Mouse (Mus musculus) limb, embryonic 13.5 days (tissue): ENCODE data around the gene Adat1. TPM values are rescaled to one million over a fixed set of nuclear protein-coding genes. Genes with fewer than 3 reads are reported as not detected.
A peak's percentile ranks its signal among the peaks of the same experiment; 100 is the strongest.

Experiments used
- ATAC-seq: fragments of 200-750 bp; cut with Nextera tagmentation; 2 replicates; pipeline ENCODE4 v1.8.0; 2017; ENCODE audit warnings: low read depth, moderate number of reproducible peaks, moderate TSS enrichment; ENCODE audit not compliant: low FRiP score
- H3K27ac ChIP-seq: fragments of 300-500 bp; sonication (generic); 2 replicates; pipeline ENCODE4 v1.5.1; 2015; ENCODE audit warnings: inconsistent platforms, mild to moderate bottlenecking, moderate library complexity
- H3K27me3 ChIP-seq: fragments of 300-500 bp; sonication (generic); 2 replicates; pipeline ENCODE4 v1.6.1; 2015; ENCODE audit warnings: mild to moderate bottlenecking, inconsistent platforms
- H3K36me3 ChIP-seq: fragments of 300-500 bp; sonication (generic); 2 replicates; pipeline ENCODE4 v1.6.1; 2015; ENCODE audit warnings: inconsistent platforms, mild to moderate bottlenecking, moderate library complexity
- H3K4me1 ChIP-seq: fragments of 300-500 bp; sonication (generic); 2 replicates; pipeline ENCODE4 v1.6.1; 2015; ENCODE audit warnings: inconsistent platforms
- H3K4me2 ChIP-seq: fragments of 300-500 bp; sonication (generic); replicated peaks from 2 replicates; pipeline ENCODE4 v1.6.1; 2015; ENCODE audit warnings: inconsistent platforms, mild to moderate bottlenecking, moderate library complexity
- H3K4me3 ChIP-seq: fragments of 300-500 bp; sonication (generic); 2 replicates; pipeline ENCODE4 v1.5.1; 2015; ENCODE audit warnings: moderate library complexity, mild to moderate bottlenecking, inconsistent platforms
- H3K9ac ChIP-seq: fragments of 300-500 bp; sonication (generic); 2 replicates; pipeline ENCODE4 v1.6.1; 2015; ENCODE audit warnings: mild to moderate bottlenecking, inconsistent platforms
- H3K9me3 ChIP-seq: fragments of 300-500 bp; sonication (generic); 2 replicates; pipeline ENCODE4 v1.6.1; 2016; ENCODE audit warnings: inconsistent platforms
- WGBS: fragments of 180-500 bp; shearing (Covaris S2); methylation state at CpG from one replicate; pipeline ENCODE4 v1.1.7; 2015; 5-methylcytosine and 5-hydroxymethylcytosine counted together
- polyA plus RNA-seq: library from polyadenylated mRNA; unstranded; fragments of >200 nt; fragmentation: Nextera tagmentation; extraction: Ambion mirVana; gene quantifications from 2 replicates; pipeline ENCODE4 v1.2.1, GENCODE M21; 2015

Adat1 gene
- polyA plus RNA-seq, 1 experiment from 2014 or later, result 12.1 TPM

DNA sequence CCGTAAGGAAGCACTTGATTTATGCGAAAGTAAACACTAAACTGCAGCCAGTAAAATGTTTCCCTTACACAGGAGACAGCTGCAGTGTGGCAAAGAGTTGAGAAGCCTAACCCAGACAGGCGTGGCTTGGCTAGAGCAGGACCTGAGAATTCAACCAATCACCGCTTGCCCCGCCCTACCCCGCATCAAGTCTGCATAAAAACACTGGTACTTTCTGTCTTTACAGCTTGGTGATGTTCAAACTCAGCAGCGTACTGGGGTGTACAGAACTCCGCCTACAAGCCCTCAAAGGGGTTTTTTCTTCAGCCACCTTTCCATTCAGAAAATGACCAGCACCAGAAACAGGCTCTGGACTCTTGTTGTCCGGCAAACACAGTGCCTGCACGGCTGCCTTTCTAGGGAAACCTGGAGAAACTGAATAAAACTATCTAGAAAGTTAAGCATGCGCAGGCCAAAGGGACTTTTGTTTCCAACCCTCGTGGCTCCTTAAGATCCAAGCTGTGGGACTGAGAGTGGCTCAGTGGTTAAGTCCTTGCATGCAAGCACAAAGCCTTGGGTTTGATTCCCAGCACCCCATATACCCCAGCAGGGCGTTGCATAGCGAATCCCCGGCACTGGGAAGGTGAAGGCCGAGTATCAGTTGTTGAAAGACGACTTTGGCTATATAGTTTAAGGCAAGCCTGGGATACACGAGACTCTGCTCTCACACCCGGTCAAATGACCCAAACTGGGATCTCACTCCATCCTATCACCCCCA, 59.3 kb downstream of the Adat1 start:
- peak overlapping the region; percentile 79 for H3K9ac ChIP-seq
- H3K4me1 ChIP-seq, result peaks cover 25% of the 10 kb centered on the region
- peak overlapping the region; percentile 81 for H3K27ac ChIP-seq
- 29% methylated on average over 19 of the region's 19 CpGs for WGBS
- peak overlapping the region; percentile 94 for H3K4me2 ChIP-seq
- H3K27me3 ChIP-seq, result no peaks in the 10 kb centered on the region
- H3K36me3 ChIP-seq, result no peaks in the 10 kb centered on the region
- peak overlapping the region; percentile 74 for H3K4me3 ChIP-seq
- 0 out of 2 replicates have a peak, but pooled peaks have one; percentile 24 for ATAC-seq
- no peaks in the 10 kb centered on the region for H3K9me3 ChIP-seq

DNA sequence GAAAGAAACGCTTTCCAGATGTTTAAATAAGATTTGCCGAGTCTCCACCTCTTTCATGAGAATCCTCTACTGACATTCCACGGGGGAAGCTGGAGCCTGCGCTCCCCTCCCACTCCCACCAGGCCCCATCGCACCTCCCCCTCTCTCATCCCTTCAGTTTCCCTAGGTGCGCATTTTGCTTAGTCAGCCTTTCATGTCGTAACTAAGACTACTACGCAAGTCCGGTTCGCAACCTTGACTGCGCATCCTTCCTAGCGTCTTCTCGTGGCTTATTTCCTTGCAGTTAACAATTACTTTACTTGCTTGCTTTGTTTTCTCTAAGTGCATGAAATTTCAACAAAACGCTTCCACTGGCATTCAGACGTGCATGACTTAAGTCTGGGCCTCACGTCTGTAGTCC, 60.4 kb downstream of the Adat1 start:
- no peaks in the 10 kb centered on the region for H3K9me3 ChIP-seq
- peaks cover 25% of the 10 kb centered on the region for H3K4me1 ChIP-seq
- no peaks in the 10 kb centered on the region for H3K27me3 ChIP-seq
- H3K4me2 ChIP-seq, result no peak overlapping the region
- H3K36me3 ChIP-seq, result no peaks in the 10 kb centered on the region
- no peak overlapping the region for H3K4me3 ChIP-seq
- 68% methylated on average over 16 of the region's 16 CpGs for WGBS
- no peak overlapping the region for H3K9ac ChIP-seq
- no peak for ATAC-seq
- H3K27ac ChIP-seq, result no peak overlapping the region

GRCm38 (mm10) chr8:111929648-111930344, 62.3 kb downstream of the Adat1 start:
- H3K27me3 ChIP-seq, result no peaks in the 10 kb centered on the region
- 76% methylated on average over 8 of the region's 8 CpGs for WGBS
- H3K4me1 ChIP-seq, result peaks cover 25% of the 10 kb centered on the region
- H3K27ac ChIP-seq, result no peak overlapping the region
- H3K9me3 ChIP-seq, result no peaks in the 10 kb centered on the region
- no peak for ATAC-seq
- H3K36me3 ChIP-seq, result no peaks in the 10 kb centered on the region
- no peak overlapping the region for H3K4me3 ChIP-seq
- no peak overlapping the region for H3K9ac ChIP-seq
- H3K4me2 ChIP-seq, result no peak overlapping the region

- Histone ChIP-seq H3K4me3 (no peak overlapping the region), H3K4me1 (no peaks in the 10 kb centered on the region), H3K36me3 (0 out of 2 replicates have a peak, but pooled peaks cover 4% of the 10 kb centered on the region), H3K4me2 (no peak overlapping the region), H3K27ac (no peak overlapping the region), H3K9ac (no peak overlapping the region), H3K27me3 (no peaks in the 10 kb centered on the region), H3K9me3 (no peaks in the 10 kb centered on the region)
- ATAC-seq, result no peak
- 78% methylated on average over 7 of the region's 7 CpGs for WGBS
These were observed 67.1 kb downstream of the Adat1 start for GRCm38 (mm10) chr8:111924976-111925375.

DNA sequence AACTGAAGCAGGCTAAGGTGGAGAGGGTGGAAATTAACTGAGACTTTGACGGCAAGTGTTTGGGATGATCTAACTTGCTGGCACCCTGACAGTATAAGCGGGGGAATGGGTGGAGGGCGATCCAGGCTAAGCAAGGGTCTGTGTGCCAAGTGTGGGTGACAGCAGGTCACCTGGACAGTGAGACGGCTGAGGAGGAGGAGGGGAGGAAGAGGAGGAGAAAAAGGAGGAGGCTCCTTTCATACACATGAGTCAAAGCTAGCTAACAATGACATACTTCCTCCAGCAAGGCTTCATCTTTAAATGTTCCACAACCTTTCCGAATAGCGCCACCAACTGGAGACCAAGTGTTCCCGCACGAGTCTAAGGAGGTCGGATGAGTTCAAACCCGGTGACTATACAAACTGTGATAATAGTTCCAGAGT, 68.7 kb downstream of the Adat1 start:
- H3K36me3 ChIP-seq, result peaks cover 10% of the 10 kb centered on the region
- 0 out of 2 replicates have a peak, but pooled peaks cover 2% of the 10 kb centered on the region for H3K9me3 ChIP-seq
- H3K9ac ChIP-seq, result no peak overlapping the region
- H3K4me2 ChIP-seq, result no peak overlapping the region
- 35% methylated on average over 10 of the region's 10 CpGs for WGBS
- no peak for ATAC-seq
- H3K4me3 ChIP-seq, result no peak overlapping the region
- H3K27ac ChIP-seq, result no peak overlapping the region
- H3K4me1 ChIP-seq, result no peaks in the 10 kb centered on the region
- H3K27me3 ChIP-seq, result no peaks in the 10 kb centered on the region

- Histone ChIP-seq H3K4me3 (no peak overlapping the region), H3K4me1 (no peaks in the 10 kb centered on the region), H3K9me3 (0 out of 2 replicates have a peak, but pooled peaks cover 2% of the 10 kb centered on the region), H3K27me3 (no peaks in the 10 kb centered on the region), H3K27ac (no peak overlapping the region), H3K36me3 (peaks cover 28% of the 10 kb centered on the region), H3K4me2 (no peak overlapping the region), H3K9ac (no peak overlapping the region)
- 76% methylated on average over 4 of the region's 4 CpGs for WGBS
- ATAC-seq, result no peak
These were observed 71.1 kb downstream of the Adat1 start for GRCm38 (mm10) chr8:111920971-111921370.

DNA sequence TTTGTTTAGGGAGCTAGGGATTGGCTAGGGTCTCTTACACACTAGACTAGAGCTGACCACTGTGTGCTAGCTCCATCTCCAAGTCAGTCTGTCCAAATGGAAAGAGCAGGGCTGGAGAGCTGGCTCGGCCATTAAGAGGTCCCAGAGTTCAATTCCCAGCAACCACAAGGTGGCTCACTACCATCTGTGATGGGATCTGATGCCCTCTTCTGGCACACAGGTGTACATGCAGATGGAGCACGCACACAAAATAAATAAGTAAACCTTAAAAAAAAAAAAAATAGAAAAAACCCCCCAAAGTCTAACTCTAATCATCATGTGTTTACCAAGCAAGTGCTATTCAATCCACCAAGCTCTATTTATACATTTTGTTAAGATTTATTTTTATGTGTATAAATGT, 72.4 kb downstream of the Adat1 start:
- no peak overlapping the region for H3K4me2 ChIP-seq
- 0 out of 2 replicates have a peak, but pooled peaks cover 2% of the 10 kb centered on the region for H3K9me3 ChIP-seq
- H3K27me3 ChIP-seq, result no peaks in the 10 kb centered on the region
- H3K27ac ChIP-seq, result no peak overlapping the region
- peaks cover 36% of the 10 kb centered on the region for H3K36me3 ChIP-seq
- no peak for ATAC-seq
- 95% methylated on average over 2 of the region's 2 CpGs for WGBS
- H3K4me3 ChIP-seq, result no peak overlapping the region
- H3K4me1 ChIP-seq, result no peaks in the 10 kb centered on the region
- H3K9ac ChIP-seq, result no peak overlapping the region

Other genes with a start within 250 kb of the Adat1 start
- gene Bcar1, start 248.5 kb downstream of the Adat1 start, polyA plus RNA-seq, result 41.7 and 41.8 TPM in 2 replicates
- gene Cfdp1, start 138.0 kb downstream of the Adat1 start, polyA plus RNA-seq, result 260 and 262 TPM in 2 replicates
- gene Tmem170, start 115.6 kb downstream of the Adat1 start, polyA plus RNA-seq, result 7.5 and 8.6 TPM in 2 replicates
- 7.2 and 7.9 TPM in 2 replicates for gene Chst5, start 81.9 kb downstream of the Adat1 start, polyA plus RNA-seq
- gene Tmem231, start 58.4 kb downstream of the Adat1 start, polyA plus RNA-seq, result 22.4 and 24.6 TPM in 2 replicates
- 163 and 169 TPM in 2 replicates for gene Gabarapl2, start 51.6 kb downstream of the Adat1 start, polyA plus RNA-seq
- 222 and 227 TPM in 2 replicates for gene Kars, start 19.0 kb upstream of the Adat1 start, polyA plus RNA-seq
- gene Terf2ip, start 19.1 kb upstream of the Adat1 start, polyA plus RNA-seq, result 28.5 and 29.1 TPM in 2 replicates
- 0.29 and 0.45 TPM in 2 replicates for gene Gm6793, start 22.7 kb upstream of the Adat1 start, polyA plus RNA-seq